18 mouse cellular contexts compared by ENCODE assay signal in the genomic region with DNA sequence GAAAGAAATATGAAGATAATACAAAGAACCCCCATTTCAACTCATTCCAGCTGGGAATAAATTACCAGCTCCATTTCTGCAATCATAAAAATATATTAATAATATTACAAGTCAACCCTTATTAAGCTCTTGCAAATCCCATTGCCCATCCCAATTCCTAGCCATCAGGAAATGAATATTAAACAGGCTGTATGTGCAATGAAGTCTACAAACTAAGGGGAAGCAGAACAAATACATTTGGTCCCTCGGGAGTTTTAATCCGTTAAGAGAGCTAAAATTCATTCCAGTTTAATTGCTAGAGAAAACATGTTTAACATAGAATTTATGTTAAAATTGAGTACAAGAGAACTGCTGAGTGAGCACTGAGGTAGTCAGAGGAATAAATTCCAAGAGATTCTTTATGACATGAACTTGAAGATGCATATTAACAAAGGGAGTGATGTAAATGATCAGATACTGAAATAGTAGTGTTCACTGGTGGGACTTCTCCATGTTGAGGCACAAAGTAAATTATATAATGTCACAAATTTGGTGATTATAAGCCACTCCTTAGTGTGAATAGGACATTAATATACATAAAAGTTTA.
"Had no signal": no experiment of that assay in that cellular context is flagged by ENCODE, and none has a peak within 500 bp of the region (broad histone marks: within the 10 kb centered on the region; RNA-seq: fewer than 3 reads in every experiment).

No protein-coding gene starts in this region.

- H3K4me2 ChIP-seq: limb, embryonic 12.5 days; limb, embryonic 15.5 days; liver, embryonic 11.5 days; lung, embryonic 14.5 days had no signal

- DNase-seq: kidney, adult 18-20 months; kidney, adult 9 months; kidney, postnatal 14 days; kidney, postnatal 4 days; left cerebral cortex, postnatal 4 days; liver, postnatal 0 days; lung, embryonic 14.5 days; right cerebral cortex, postnatal 14 days; right cerebral cortex, postnatal 4 days; thymus, postnatal 25 days had no signal

- H3K27ac ChIP-seq: limb, embryonic 12.5 days; limb, embryonic 15.5 days; liver, embryonic 14.5 days; macrophage; stomach, postnatal 0 days had no signal

- H3K36me3 ChIP-seq: limb, embryonic 12.5 days; limb, embryonic 15.5 days had no signal

- ATAC-seq: intestine, embryonic 16.5 days; liver, postnatal 0 days; lung, postnatal 0 days had no signal

- H3K9me3 ChIP-seq: limb, embryonic 12.5 days; limb, embryonic 15.5 days had no signal

- H3K4me3 ChIP-seq: limb, embryonic 12.5 days; limb, embryonic 15.5 days had no signal

- H3K4me1 ChIP-seq: limb, embryonic 12.5 days; limb, embryonic 15.5 days had no signal

- H3K9ac ChIP-seq: limb, embryonic 12.5 days; limb, embryonic 15.5 days; liver, embryonic 14.5 days; liver, postnatal 0 days; lung, embryonic 14.5 days had no signal

- H3K27me3 ChIP-seq: limb, embryonic 12.5 days; limb, embryonic 15.5 days had no signal
